Mouse (Mus musculus) lung, adult 2 months (tissue): ENCODE measurements around the gene Gpi1.

Experiments used
- CTCF ChIP-seq: fragments of 200-500 bp; IDR thresholded peaks from 2 replicates; pipeline ENCODE4 v1.5.1; 2011; ENCODE audit warnings: mild to moderate bottlenecking, low read length, control low read depth; ENCODE audit not compliant: insufficient read depth
- POLR2A ChIP-seq: fragments of 200-500 bp; IDR thresholded peaks from 2 replicates; pipeline ENCODE4 v1.6.1; 2011; ENCODE audit warnings: low read depth, mild to moderate bottlenecking, control low read depth, low read length, borderline replicate concordance; ENCODE audit errors: extremely low read depth

DNA sequence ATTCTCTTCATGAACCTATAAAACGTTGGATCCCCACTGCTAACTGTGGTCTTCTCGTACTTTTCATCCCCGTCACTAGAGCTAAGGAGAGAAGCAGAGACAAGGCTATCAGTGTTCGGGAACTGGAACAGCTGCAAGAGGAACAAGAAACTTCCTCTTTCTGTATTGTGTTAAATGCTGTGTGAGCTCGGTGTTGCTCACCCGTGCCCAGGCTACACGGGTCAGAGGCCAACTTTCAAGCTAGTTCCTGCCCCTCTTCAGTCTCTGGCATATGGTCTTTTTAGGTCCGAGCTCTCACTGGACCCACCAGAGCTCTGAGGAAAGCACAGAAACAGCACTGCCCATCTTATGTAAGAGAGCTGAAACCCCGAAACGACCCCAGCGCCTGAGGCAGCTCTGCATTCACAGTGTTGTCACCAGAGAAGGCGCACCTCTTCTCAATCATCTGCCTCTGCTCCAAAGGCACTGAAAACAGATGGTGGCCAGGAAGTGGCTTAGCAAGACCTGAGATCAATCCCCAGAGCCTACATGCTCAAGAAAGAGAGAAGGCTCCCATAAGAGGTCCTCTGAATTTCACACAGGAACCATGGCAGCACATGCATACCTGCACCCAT lies 40.7 kb downstream of the Gpi1 start:
- TF ChIP-seq CTCF = no peak
- TF ChIP-seq POLR2A = no peak
